Mouse (Mus musculus) inflammation-experienced regulatory T-cells, adult 16 weeks (primary cell): ENCODE measurements around the gene Nedd9. TPM values are rescaled to one million over a fixed set of nuclear protein-coding genes. Genes with fewer than 3 reads are reported as not detected.

Source experiments
- polyA plus RNA-seq: library from polyadenylated mRNA; unstranded; fragments of 100-300 nt; shearing (Covaris generic); gene quantifications from one replicate; pipeline ENCODE4 v1.2.1, GENCODE M21; 2017

Nedd9 gene
- polyA plus RNA-seq, result 176 TPM

GRCm38 (mm10) chr13:41486606-41487408 lies at the start of gene Nedd9:
Gene Nedd9, minus strand, starts transcription at chr13:41487362.

DNA sequence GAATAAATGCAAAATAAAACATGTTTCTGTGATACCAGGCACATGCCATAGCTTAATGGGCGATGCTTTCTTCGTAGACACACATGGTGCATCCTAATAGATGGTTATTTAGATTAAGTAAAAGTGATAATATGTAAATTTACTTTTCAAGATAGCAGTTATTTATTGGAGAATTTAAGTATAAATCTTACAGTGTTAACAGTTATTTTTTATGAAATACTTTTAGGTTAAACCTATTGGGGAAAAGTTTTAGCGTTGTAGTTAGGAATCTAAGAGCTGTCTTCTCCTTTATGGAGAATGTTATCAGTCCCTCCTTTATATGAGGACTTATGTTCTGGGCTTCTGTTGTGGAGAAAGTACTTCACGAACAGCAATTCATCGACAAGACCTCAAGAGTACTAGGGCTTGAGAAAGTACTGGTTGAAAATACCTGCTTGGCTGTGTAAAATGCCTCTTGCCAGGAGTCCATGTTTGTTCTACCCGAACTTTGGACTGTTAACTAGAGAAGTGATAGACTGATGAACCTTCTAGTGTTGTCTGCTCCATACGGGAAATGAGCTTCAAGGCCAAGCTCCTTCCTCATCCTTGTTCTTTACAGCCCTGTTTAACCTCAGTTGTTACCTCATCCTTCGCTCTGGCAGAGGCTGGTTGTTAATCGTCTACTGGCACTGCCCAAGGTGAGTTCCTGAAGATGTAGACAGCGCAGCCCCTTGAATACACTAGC lies 213.1 kb downstream of the Nedd9 start, which contains the start of gene Gm17364:
Gm17364 (minus strand) TSS at position 51 of the 724 bp plus-strand sequence.

Other genes starting within 250 kb of the Nedd9 start
- gene Smim13, start 237.5 kb downstream of the Nedd9 start, polyA plus RNA-seq, result 2.3 TPM
- not detected for gene Gm17364, start 213.4 kb downstream of the Nedd9 start, polyA plus RNA-seq
- gene Tmem170b, start 118.5 kb upstream of the Nedd9 start, polyA plus RNA-seq, result 7.8 TPM